Mouse (Mus musculus) adrenal gland, adult 18-20 months (tissue): Measurements from ENCODE around the gene Slc41a1. TPM values are rescaled to one million over a fixed set of nuclear protein-coding genes. Genes with fewer than 3 reads are reported as not detected.
"Not testable (repeated sequence)": the region's sequence is repeated elsewhere in the genome, so short reads cannot be mapped to it uniquely, and the experiment has no call there.

Experiments used
- DNase-seq, 2 experiments: peaks; one replicate each; pipeline ENCODE4 v3.0.0; 2021 to 2022; ENCODE audit warnings: low spot score in 2 of 2
- long read RNA-seq, 2 experiments: library from polyadenylated mRNA; stranded (forward); transcript quantifications; one replicate each; pipeline ENCODE4 v2.0.0; 2021
- total RNA-seq, 2 experiments: library from RNA; stranded (reverse); gene quantifications; 1 replicate in 1 of 2; 2 replicates in 1 of 2; pipeline ENCODE4 v1.2.3; 2021

Gene Slc41a1
- 10 to 100 TPM; 29.4 to 41.6 TPM for total RNA-seq
- long read RNA-seq, experiment 1, full-length matches to known transcripts, result 8 of 15 reads
- long read RNA-seq, experiment 1, partial matches to known transcripts, result 3 of 15 reads
- long read RNA-seq, experiment 1, other reads (novel, unspliced or antisense), result 4 of 15 reads
- long read RNA-seq, experiment 2, full-length matches to known transcripts, result 1 of 17 reads
- long read RNA-seq, experiment 2, partial matches to known transcripts, result 1 of 17 reads
- long read RNA-seq, experiment 2, other reads (novel, unspliced or antisense), result 15 of 17 reads

GRCm38 (mm10) chr1:131827207-131827786, at the start of gene Slc41a1:
Gene Slc41a1, plus strand, starts transcription at chr1:131827493.
- DNase-seq, result no peak

- DNase-seq, result no peak
Observed at GRCm38 (mm10) chr1:131794591-131794990, 32.7 kb upstream of the Slc41a1 start.

- no peak for DNase-seq
Observed at GRCm38 (mm10) chr1:131795171-131795570, 32.1 kb upstream of the Slc41a1 start.

GRCm38 (mm10) chr1:131797202-131797909, 29.9 kb upstream of the Slc41a1 start, which contains the start of gene Pm20d1:
Gene Pm20d1, plus strand, starts transcription at chr1:131797381.
- peak; percentile 33 to 58 for DNase-seq

- DNase-seq, result no peak
Observed at GRCm38 (mm10) chr1:131800001-131800400, 27.3 kb upstream of the Slc41a1 start.

- no peak for DNase-seq
Observed at GRCm38 (mm10) chr1:131801071-131801470, 26.2 kb upstream of the Slc41a1 start.

- no peak for DNase-seq
Observed at GRCm38 (mm10) chr1:131802652-131803051, 24.6 kb upstream of the Slc41a1 start.

- DNase-seq, result no peak
Observed at GRCm38 (mm10) chr1:131804166-131804565, 23.1 kb upstream of the Slc41a1 start.

- no peak for DNase-seq
Observed at GRCm38 (mm10) chr1:131808986-131809385, 18.3 kb upstream of the Slc41a1 start.

GRCm38 (mm10) chr1:131809651-131810050, 17.6 kb upstream of the Slc41a1 start:
- no peak for DNase-seq

- DNase-seq, result no peak
Observed at GRCm38 (mm10) chr1:131811393-131811792, 15.9 kb upstream of the Slc41a1 start.

- no peak for DNase-seq
Observed at GRCm38 (mm10) chr1:131812006-131812405, 15.3 kb upstream of the Slc41a1 start.

GRCm38 (mm10) chr1:131812631-131813295, 14.5 kb upstream of the Slc41a1 start:
- DNase-seq, result no peak

- no peak for DNase-seq
Observed at GRCm38 (mm10) chr1:131813731-131814130, 13.6 kb upstream of the Slc41a1 start.

GRCm38 (mm10) chr1:131814191-131814590, 13.1 kb upstream of the Slc41a1 start:
- no peak for DNase-seq

- DNase-seq, result no peak
Observed at GRCm38 (mm10) chr1:131816886-131817285, 10.4 kb upstream of the Slc41a1 start.

GRCm38 (mm10) chr1:131820353-131820752, 6.9 kb upstream of the Slc41a1 start:
- DNase-seq, result not testable (repeated sequence)

- no peak for DNase-seq
Observed at GRCm38 (mm10) chr1:131820887-131821328, 6.4 kb upstream of the Slc41a1 start.

GRCm38 (mm10) chr1:131822292-131822691, 5.0 kb upstream of the Slc41a1 start:
- DNase-seq, result no peak

- DNase-seq, result no peak
Observed at GRCm38 (mm10) chr1:131822856-131823492, 4.3 kb upstream of the Slc41a1 start.

GRCm38 (mm10) chr1:131823563-131823962, 3.7 kb upstream of the Slc41a1 start:
- DNase-seq, result no peak
